Mouse (Mus musculus): ENCODE data around the gene Enpp5. TPM values are rescaled to one million over a fixed set of nuclear protein-coding genes. Genes with fewer than 3 reads are reported as not detected.

Gene Enpp5
- polyA plus RNA-seq, 1 experiment, result not detected

- TF ChIP-seq GATA1 (IDR thresholded peaks at IDR 0.05; ENCODE audit: low read length), result no peak
Observed at GRCm38 (mm10) chr17:44129092-44129750, 50.6 kb downstream of the Enpp5 start.

GRCm38 (mm10) chr17:44130429-44130828 is 51.8 kb downstream of the Enpp5 start:
- no peak for TF ChIP-seq GATA1 (IDR thresholded peaks at IDR 0.05; ENCODE audit: low read length)

DNA sequence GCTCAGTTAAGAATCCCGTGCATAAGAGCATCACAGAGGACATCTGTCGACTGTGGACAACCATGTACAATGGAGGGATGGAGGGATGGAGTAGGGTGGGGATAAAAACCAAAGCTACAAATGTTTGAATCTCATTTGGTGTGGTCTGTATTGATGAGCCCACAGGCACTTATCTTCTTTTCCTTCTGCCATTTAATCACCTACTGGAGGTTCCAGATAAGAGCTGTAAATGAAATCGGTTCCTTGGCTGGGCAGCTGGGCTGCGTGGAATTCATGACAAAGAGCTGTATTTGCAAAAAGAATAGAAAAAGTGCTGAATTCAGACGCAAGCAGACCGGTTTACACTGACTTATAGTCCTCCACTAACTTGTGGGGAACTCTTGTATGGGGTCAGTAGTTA is 55.5 kb downstream of the Enpp5 start:
- TF ChIP-seq GATA1 (IDR thresholded peaks at IDR 0.05; ENCODE audit: low read length), result no peak

DNA sequence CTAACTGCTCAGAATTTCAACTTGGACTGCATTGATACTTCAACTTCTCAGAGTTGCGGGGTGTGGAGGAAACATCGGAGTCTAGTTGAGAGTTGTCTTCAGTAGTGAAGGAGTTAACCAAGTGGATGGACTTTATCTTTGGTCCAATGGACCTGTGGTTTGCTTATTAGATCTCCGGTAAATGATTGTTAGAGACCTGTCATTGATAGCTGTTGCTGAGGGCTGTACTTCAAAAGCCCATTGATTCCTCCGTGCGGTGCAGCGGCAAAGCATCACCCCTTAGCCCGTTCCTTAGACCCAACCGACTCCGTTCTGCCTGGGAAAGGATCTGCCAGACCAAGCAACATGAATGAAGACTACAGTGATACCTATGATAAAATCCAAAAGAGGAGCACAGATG is 55.9 kb downstream of the Enpp5 start:
- TF ChIP-seq GATA1 (IDR thresholded peaks at IDR 0.05; ENCODE audit: low read length), result no peak

GRCm38 (mm10) chr17:44136018-44136417 is 57.4 kb downstream of the Enpp5 start:
- no peak for TF ChIP-seq GATA1 (IDR thresholded peaks at IDR 0.05; ENCODE audit: low read length)

Other genes starting within 250 kb of the Enpp5 start
- not detected in 2 replicates for gene Enpp4, start 27.0 kb downstream of the Enpp5 start, polyA plus RNA-seq (2012)
- gene Clic5, start 109.8 kb downstream of the Enpp5 start, polyA plus RNA-seq (2012), result not detected in 2 replicates

All from G1E-ER4 (cell line).